Mouse (Mus musculus) limb, embryonic 14.5 days (tissue): ENCODE measurements around the gene Cldnd1. TPM values are rescaled to one million over a fixed set of nuclear protein-coding genes. Genes with fewer than 3 reads are reported as not detected.

ENCODE experiments used
- ATAC-seq: fragments of 200-750 bp; cut with Nextera tagmentation; 2 replicates; pipeline ENCODE4 v1.8.0; 2017; ENCODE audit warnings: low read depth, moderate number of reproducible peaks, moderate TSS enrichment; ENCODE audit not compliant: low FRiP score
- DNase-seq: peaks from one replicate; pipeline ENCODE4 v3.0.0-alpha.2; 2015; ENCODE audit warnings: low spot score
- H3K27ac ChIP-seq: fragments of 300-500 bp; sonication (generic); replicated peaks from 2 replicates; pipeline ENCODE4 v1.5.1; 2014; ENCODE audit warnings: low read depth, mild to moderate bottlenecking, low read length, moderate library complexity, mixed read lengths
- H3K27me3 ChIP-seq: fragments of 300-500 bp; sonication (generic); 2 replicates; pipeline ENCODE4 v1.6.1; 2014; ENCODE audit warnings: low read length, mixed read lengths; ENCODE audit not compliant: control insufficient read depth, insufficient read depth
- H3K36me3 ChIP-seq: fragments of 300-500 bp; sonication (generic); 2 replicates; pipeline ENCODE4 v1.6.1; 2014; ENCODE audit warnings: mild to moderate bottlenecking, low read length, moderate library complexity, mixed read lengths; ENCODE audit not compliant: control insufficient read depth, insufficient read depth
- H3K4me1 ChIP-seq: fragments of 300-500 bp; sonication (generic); 2 replicates; pipeline ENCODE4 v1.6.1; 2014; ENCODE audit warnings: antibody characterized with exemption, low read length, mixed read lengths; ENCODE audit not compliant: control insufficient read depth, insufficient read depth
- H3K4me2 ChIP-seq: fragments of 300-500 bp; sonication (generic); replicated peaks from 2 replicates; pipeline ENCODE4 v1.6.1; 2014; ENCODE audit warnings: low read depth, mild to moderate bottlenecking, low read length, moderate library complexity; ENCODE audit not compliant: severe bottlenecking
- H3K4me3 ChIP-seq: fragments of 300-500 bp; sonication (generic); replicated peaks from 2 replicates; pipeline ENCODE4 v1.5.1; 2014; ENCODE audit warnings: low read length
- H3K9ac ChIP-seq: fragments of 300-500 bp; sonication (generic); 2 replicates; pipeline ENCODE4 v1.6.1; 2014; ENCODE audit warnings: mild to moderate bottlenecking, low read depth, low read length, moderate library complexity; ENCODE audit not compliant: severe bottlenecking
- H3K9me3 ChIP-seq: fragments of 300-500 bp; sonication (generic); 2 replicates; pipeline ENCODE4 v1.6.1; 2016; ENCODE audit warnings: low read length; ENCODE audit not compliant: control insufficient read depth
- POLR2A ChIP-seq: fragments of 200-500 bp; IDR thresholded peaks from 2 replicates; pipeline ENCODE4 v1.8.0; 2012; ENCODE audit warnings: inconsistent platforms, mild to moderate bottlenecking, moderate library complexity, borderline replicate concordance; ENCODE audit not compliant: insufficient read depth, insufficient read length; ENCODE audit errors: extremely low read depth
- WGBS: fragments of 180-500 bp; shearing (Covaris S2); extraction: QIAGEN DNeasy Blood & Tissue Kit; methylation state at CpG from one replicate; pipeline ENCODE4 v1.1.7; 2014; 5-methylcytosine and 5-hydroxymethylcytosine counted together
- polyA plus RNA-seq, 2 experiments: library from polyadenylated mRNA; depleted of rRNA in 1 of 2; stranded (reverse) in 1 of 2; unstranded in 1 of 2; fragments of >200 nt; fragmentation: Nextera tagmentation in 1 of 2; extraction: Ambion mirVana in 1 of 2; gene quantifications; 2 replicates each; pipeline versions ENCODE4 v1.2.1 to v1.2.3; 2012 to 2014

The Cldnd1 gene
- polyA plus RNA-seq, 2 experiments, result 107 to 137 TPM

DNA sequence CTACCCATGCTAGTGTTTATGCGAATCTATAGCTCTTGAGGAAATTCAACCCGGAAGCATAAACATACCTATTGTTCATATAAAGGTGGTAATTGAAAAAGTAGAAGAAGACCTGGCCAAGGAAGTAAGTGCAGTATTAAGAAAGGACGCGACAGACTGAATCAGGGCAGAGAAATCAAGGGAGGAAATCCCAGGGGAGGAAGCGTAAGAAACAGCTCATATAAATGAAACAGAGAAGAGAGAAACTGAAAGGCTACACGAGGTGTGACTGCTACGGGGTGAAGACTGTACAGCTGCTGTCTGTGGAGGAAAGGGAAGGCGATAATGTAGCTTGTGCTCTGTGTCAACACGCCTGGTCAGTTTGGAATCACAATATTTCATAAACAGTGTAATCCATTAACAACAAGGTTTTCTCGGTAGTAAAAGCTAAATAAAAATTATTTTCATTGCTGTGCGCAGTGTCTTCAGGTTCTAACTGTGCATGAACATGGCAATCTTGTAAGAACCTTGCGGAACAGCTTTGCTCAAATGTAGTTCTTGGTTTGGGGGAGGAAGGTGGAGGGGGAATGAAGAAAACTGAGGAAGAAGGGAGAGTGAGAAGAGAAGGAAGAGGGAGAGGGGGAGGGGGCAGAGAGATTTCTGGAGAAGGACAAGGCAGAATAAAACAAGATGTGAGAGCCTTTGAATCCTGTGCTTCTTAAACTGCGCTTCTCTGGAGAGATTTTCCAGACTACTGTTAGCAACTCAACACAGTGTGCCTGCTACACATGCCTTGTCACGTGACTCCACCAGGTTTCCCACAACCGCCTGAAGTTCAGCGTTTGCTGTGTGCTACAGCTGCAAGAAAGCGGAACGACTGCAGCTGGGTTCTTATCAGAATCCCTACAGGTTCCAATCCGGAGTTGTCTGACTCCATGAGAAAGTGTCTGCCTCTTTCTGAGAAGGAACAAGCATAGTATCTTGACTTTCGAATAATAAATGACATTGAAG, 41.9 kb upstream of the Cldnd1 start:
- Histone ChIP-seq H3K36me3 (peaks cover 12% of the 10 kb centered on the region), H3K9me3 (no peaks in the 10 kb centered on the region), H3K9ac (no peak overlapping the region), H3K4me2 (no peak overlapping the region), H3K27me3 (no peaks in the 10 kb centered on the region), H3K4me3 (no peak overlapping the region), H3K27ac (no peak overlapping the region), H3K4me1 (no peaks in the 10 kb centered on the region)
- DNase-seq, result no peak
- 70% methylated on average over 20 of the region's 20 CpGs for WGBS
- no peak for TF ChIP-seq POLR2A
- ATAC-seq, result no peak

DNA sequence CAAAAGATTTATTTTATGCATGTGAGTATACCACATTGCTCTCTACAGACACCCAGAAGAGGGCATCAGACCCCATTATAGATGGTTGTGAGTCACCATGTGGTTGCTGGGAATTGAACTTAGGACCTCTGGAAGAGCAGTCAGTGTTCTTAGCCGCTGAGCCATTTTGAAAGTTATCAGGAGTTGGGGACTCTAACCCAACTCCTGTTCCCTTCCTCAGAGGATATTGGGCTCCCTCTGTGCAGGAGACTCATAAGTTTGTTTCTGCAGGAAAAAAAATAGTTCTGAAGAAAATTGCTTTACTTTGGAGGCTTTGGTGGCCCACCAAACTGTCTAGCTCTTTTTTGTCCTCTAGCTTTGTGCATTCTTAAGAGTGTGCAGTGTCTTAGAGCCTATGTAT, 39.2 kb upstream of the Cldnd1 start:
- no peak for ATAC-seq
- DNase-seq, result no peak
- Histone ChIP-seq H3K9ac (no peak overlapping the region), H3K27me3 (no peaks in the 10 kb centered on the region), H3K4me1 (no peaks in the 10 kb centered on the region), H3K36me3 (no peaks in the 10 kb centered on the region), H3K4me3 (no peak overlapping the region), H3K4me2 (no peak overlapping the region), H3K27ac (no peak overlapping the region), H3K9me3 (no peaks in the 10 kb centered on the region)
- WGBS, result 83% methylated on average over 1 of the region's 1 CpGs
- no peak for TF ChIP-seq POLR2A

DNA sequence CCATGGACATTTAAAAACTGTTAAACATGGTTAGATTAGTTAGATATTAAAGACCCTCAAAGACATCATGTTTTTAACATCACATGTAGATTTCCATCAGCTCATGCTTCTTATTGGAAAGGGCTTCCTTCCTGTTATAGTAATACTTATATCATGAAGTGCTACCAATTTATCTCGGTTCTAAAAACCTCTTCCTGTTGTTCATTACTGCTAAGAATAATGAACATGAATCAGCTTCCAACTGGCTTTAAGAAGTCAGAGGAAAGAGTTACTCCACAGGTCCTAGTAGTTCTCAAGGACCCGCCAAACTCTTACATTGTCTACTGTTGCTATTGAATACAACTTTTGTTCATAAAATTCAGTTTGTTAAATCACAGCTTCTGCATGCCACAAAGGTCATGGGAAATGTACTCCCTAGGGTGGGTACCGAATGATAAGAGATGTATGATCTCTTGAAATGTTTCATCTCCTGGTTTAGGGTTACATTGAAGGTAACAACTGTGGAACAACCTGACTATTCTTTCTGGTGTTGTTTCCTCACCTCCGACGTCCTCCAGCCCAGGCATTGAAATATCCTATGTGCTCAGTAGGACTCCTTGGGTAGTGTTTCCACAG, 38.0 kb upstream of the Cldnd1 start:
- Histone ChIP-seq H3K4me2 (no peak overlapping the region), H3K9me3 (no peaks in the 10 kb centered on the region), H3K9ac (no peak overlapping the region), H3K36me3 (no peaks in the 10 kb centered on the region), H3K27me3 (no peaks in the 10 kb centered on the region), H3K4me3 (no peak overlapping the region), H3K27ac (no peak overlapping the region), H3K4me1 (no peaks in the 10 kb centered on the region)
- ATAC-seq, result no peak
- no peak for TF ChIP-seq POLR2A
- DNase-seq, result no peak
- WGBS, result 90% methylated on average over 5 of the region's 5 CpGs

DNA sequence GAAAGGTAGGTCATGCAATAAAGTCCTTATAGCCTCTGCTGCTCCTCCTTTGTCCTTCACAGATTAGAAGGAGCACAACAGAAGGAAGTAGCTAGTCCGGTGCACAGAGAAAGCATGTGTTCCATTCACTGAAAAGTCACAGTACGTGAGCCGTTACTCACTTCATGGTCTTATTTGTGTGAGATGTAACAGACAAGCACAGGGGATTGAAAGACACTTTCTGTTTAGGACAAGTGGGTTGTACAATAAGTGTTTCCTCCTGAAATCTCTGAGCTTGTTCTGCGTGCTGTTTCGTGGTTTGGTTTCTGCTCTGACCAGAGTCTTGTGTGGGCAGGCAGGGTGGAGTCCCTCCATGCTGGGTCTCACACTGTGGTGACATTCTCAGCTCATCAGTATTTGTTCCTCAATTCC, 37.4 kb upstream of the Cldnd1 start:
- Histone ChIP-seq H3K27ac (no peak overlapping the region), H3K4me3 (no peak overlapping the region), H3K27me3 (no peaks in the 10 kb centered on the region), H3K36me3 (no peaks in the 10 kb centered on the region), H3K9me3 (no peaks in the 10 kb centered on the region), H3K4me2 (no peak overlapping the region), H3K9ac (no peak overlapping the region), H3K4me1 (no peaks in the 10 kb centered on the region)
- ATAC-seq (no peak), DNase-seq (no peak)
- WGBS, result 87% methylated on average over 5 of the region's 5 CpGs
- no peak for TF ChIP-seq POLR2A

DNA sequence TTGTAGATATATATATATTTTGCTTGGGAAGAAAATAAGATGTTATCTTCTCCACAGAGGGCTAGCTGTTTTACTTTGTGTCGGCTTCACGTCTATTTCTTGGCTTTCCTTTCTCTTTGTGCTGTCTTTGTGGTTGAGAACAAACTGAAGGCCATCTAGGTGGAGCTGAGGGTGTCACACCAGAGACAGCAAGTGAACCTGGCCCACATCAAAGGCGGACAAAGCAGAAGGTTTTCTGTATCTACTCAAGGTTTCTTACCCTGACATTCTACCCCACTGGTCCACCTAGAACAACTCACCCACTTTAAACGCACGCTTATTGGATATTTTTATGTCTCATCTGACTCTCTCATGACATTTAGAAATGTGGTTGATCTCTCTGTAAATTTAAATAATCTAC, 33.6 kb upstream of the Cldnd1 start:
- 86% methylated on average over 5 of the region's 5 CpGs for WGBS
- no peaks in the 10 kb centered on the region for H3K9me3 ChIP-seq
- no peaks in the 10 kb centered on the region for H3K36me3 ChIP-seq
- no peak for TF ChIP-seq POLR2A
- DNase-seq (no peak), ATAC-seq (no peak)
- no peak overlapping the region for H3K4me2 ChIP-seq
- no peak overlapping the region for H3K4me3 ChIP-seq
- H3K4me1 ChIP-seq, result no peaks in the 10 kb centered on the region
- no peak overlapping the region for H3K27ac ChIP-seq
- no peak overlapping the region for H3K9ac ChIP-seq
- H3K27me3 ChIP-seq, result no peaks in the 10 kb centered on the region
